Comparison of ENCODE assay signal across 21 mouse cellular contexts in genomic region chr6:34352401-34352800, GRCm38 (mm10). TPM values are rescaled to one million over a fixed set of nuclear protein-coding genes. Genes with fewer than 3 reads are reported as not detected.
"Had no signal": no experiment of that assay in that cellular context is flagged by ENCODE, and none has a peak within 500 bp of the region (broad histone marks: within the 10 kb centered on the region; RNA-seq: fewer than 3 reads in every experiment).

No protein-coding gene starts in this region.

- DNase-seq: lung, adult 18-20 months; lung, embryonic 14.5 days; lung, postnatal 10 days; lung, postnatal 4 days; midbrain, embryonic 14.5 days; retina, postnatal 1 day; right cerebral cortex, adult 18-20 months; right cerebral cortex, postnatal 25 days; right cerebral cortex, postnatal 4 days; spleen, adult 18-20 months; thymus, adult 18-20 months; thymus, postnatal 14 days; thymus, postnatal 36 days had no signal

- H3K4me3 ChIP-seq: midbrain, embryonic 10.5 days; midbrain, embryonic 12.5 days; neural tube, embryonic 13.5 days; neural tube, embryonic 15.5 days had no signal

- H3K36me3 ChIP-seq: midbrain, embryonic 10.5 days; midbrain, embryonic 12.5 days; neural tube, embryonic 13.5 days; neural tube, embryonic 15.5 days had no signal

- H3K27ac ChIP-seq: midbrain, embryonic 10.5 days; midbrain, embryonic 12.5 days; neural tube, embryonic 13.5 days; neural tube, embryonic 15.5 days had no signal

- H3K27me3 ChIP-seq: midbrain, embryonic 12.5 days; neural tube, embryonic 13.5 days; neural tube, embryonic 15.5 days had no signal

RNA-seq across cellular contexts. Expression of gene Akr1b7, which starts 59.7 kb away (rescaled TPM):
- polyA plus RNA-seq: lung, embryonic 14.5 days; lung, embryonic 16.5 days; midbrain, embryonic 10.5 days; midbrain, embryonic 12.5 days; midbrain, embryonic 14.5 days; midbrain, embryonic 16.5 days; neural tube, embryonic 11.5 days; neural tube, embryonic 13.5 days; stomach, embryonic 14.5 days had no signal
